Mouse (Mus musculus) megakaryocyte, embryonic 14.5 days (primary cell): Measurements from ENCODE around the gene Repin1.

Experiments
- FLI1 ChIP-seq: IDR thresholded peaks from 2 replicates; pipeline ENCODE4 v1.6.1; 2012; ENCODE audit warnings: low read length, inconsistent platforms, mixed read lengths
- GATA1 ChIP-seq: IDR thresholded peaks from 3 replicates; pipeline ENCODE4 v1.6.1; 2012; ENCODE audit warnings: mixed read lengths, low read length, inconsistent platforms, borderline replicate concordance

DNA sequence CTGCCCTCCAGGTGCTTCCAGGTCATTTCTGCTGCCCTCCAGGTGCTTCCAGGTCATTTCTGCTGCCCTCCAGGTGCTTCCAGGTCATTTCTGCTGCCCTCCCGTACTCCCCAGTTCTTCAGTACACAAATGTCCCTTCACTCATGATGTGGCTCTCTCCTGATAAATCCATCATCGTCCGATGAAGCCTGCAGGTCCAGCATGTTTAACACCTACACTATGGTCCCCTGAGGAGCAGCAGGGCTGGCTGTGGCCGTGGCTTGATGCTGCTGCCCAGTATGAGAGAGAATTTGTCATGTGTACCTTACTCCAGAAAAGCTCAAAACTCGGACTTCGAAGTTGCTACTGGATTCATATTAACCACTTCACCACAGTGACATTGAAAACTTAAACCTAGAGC lies 47.7 kb downstream of the Repin1 start:
- TF ChIP-seq GATA1 = no peak
- no peak for TF ChIP-seq FLI1
